Mouse (Mus musculus): ENCODE data around the gene Klf1.

DNA sequence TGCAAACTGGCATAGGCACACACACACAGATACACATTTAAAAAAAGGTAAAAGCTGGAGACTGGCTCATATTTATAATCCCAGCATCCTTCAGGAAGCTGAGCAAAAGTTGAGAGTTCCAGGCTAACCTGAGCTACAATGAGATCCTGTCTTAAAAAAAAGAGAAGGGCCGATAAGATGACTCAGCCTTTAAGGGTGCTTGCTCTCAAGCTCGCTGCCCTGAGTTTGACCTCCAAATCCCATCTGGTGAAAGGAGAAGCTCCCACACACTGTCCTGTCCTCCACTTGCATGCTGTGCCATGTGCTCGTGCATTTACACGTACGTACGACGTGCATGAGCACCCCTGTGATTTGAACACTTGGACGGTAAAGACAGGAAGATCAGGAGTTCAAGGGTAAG lies 5.8 kb downstream of the Klf1 start:
- TF ChIP-seq USF1 (IDR thresholded peaks at IDR 0.05; ENCODE audit: low read depth), result no peak
- no peak for TF ChIP-seq POLR2A (IDR thresholded peaks at IDR 0.05; ENCODE audit: insufficient read length, low read depth)
- no peak for TF ChIP-seq POLR2AphosphoS2 (IDR thresholded peaks at IDR 0.05; ENCODE audit: insufficient read length, low read depth)
- TF ChIP-seq E2F4 (IDR thresholded peaks at IDR 0.05; ENCODE audit: insufficient read depth), result no peak
- no peak for TF ChIP-seq MAX (IDR thresholded peaks at IDR 0.05; ENCODE audit: low read depth)
- no peak for TF ChIP-seq MYOG (IDR thresholded peaks at IDR 0.05; ENCODE audit: control insufficient read depth in 1 of 3, insufficient read depth in 1 of 3, insufficient read length in 2 of 3, low read depth in 2 of 3)
